Comparison of ENCODE assay signal across 8 mouse cellular contexts in the genomic region with DNA sequence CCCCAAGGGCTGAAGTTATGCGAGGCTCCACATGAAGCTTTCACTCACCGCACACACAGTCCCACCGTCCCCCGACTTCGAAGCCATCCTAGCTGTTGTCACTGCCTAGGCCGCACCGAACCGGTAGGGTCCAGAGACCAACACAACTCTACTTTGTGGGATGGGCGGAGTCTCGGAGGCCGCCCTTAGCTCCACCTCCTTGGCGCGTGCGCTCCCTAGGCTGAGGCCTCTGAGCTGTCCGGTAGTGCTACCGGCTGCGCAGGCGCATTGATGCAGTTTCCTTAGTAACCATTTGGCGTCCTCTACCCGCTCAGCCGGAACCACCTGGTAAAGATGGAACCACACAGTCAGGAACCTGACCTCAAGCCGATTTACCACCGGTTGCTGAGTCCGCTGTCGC. TPM values are rescaled to one million over a fixed set of nuclear protein-coding genes. Genes with fewer than 3 reads are reported as not detected.
DNase-seq lines count a peak whose midpoint lies in the region; ATAC-seq and TF ChIP-seq lines count a peak whose summit lies in the region.

A gene (minus strand): TSS at position 184 of the 400 bp plus-strand sequence.
A gene (plus strand): TSS at position 218 of the 400 bp plus-strand sequence.

- no peaks in the 10 kb centered on the region for H3K4me1 ChIP-seq in ES-Bruce4 (ENCODE audit: control insufficient read depth, insufficient read depth, low read length)
- H3K4me1 ChIP-seq in forebrain, embryonic 14.5 days (ENCODE audit: control insufficient read depth, insufficient read depth, low read length): peaks cover 9% of the 10 kb centered on the region
- H3K4me1 ChIP-seq in lung, adult 2 months (ENCODE audit: control insufficient read depth, insufficient read depth, low read length): no peaks in the 10 kb centered on the region

- WGBS in forebrain, embryonic 14.5 days: under 1% methylated on average over 25 of the region's 25 CpGs
- WGBS in lung, adult 2 months: under 1% methylated on average over 25 of the region's 25 CpGs

- H3K36me3 ChIP-seq in ES-Bruce4 (ENCODE audit: control insufficient read depth, insufficient read depth, low read length, poor library complexity, severe bottlenecking): no peaks in the 10 kb centered on the region
- no peaks in the 10 kb centered on the region for H3K36me3 ChIP-seq in forebrain, embryonic 14.5 days (ENCODE audit: control insufficient read depth, insufficient read depth, low read length)

- ATAC-seq in cerebellum, adult (ENCODE audit: insufficient number of reproducible peaks, low FRiP score, low TSS enrichment): peak; percentile 99
- ATAC-seq in forebrain, embryonic 14.5 days: peak; percentile 99
- peak; percentile 95 for ATAC-seq in neutrophil, adult 5-6 weeks (ENCODE audit: extremely low read depth, insufficient number of reproducible peaks, low FRiP score, poor library complexity, severe bottlenecking)

- intact Hi-C loops in heart, postnatal 25 days (cut with DNase I): loop anchor here (5.0 kb wide), 1 partner anchor 212 kb away; a partner anchor contains a TSS

- TF ChIP-seq EP300 in ES-Bruce4 (IDR thresholded peaks at IDR 0.05; ENCODE audit: insufficient read depth, low read depth, low read length): peak; percentile 29; the same call in 1 of the 2 replicates

- peak; percentile 65 for TF ChIP-seq POLR2A in ES-Bruce4 (IDR thresholded peaks at IDR 0.05; ENCODE audit: insufficient read depth, low read length)
- TF ChIP-seq POLR2A in lung, adult 2 months (IDR thresholded peaks at IDR 0.05; ENCODE audit: borderline replicate concordance, extremely low read depth, low read depth, low read length): peak; percentile 91; the same call in 1 of the 2 replicates

- no peak for TF ChIP-seq CTCF in ES-Bruce4 (IDR thresholded peaks at IDR 0.05; ENCODE audit: low read depth, low read length)
- no peak for TF ChIP-seq CTCF in lung, adult 2 months (IDR thresholded peaks at IDR 0.05; ENCODE audit: insufficient read depth, low read length)

- peak within 1 kb of the TSS; percentile 59 for H3K9ac ChIP-seq in ES-Bruce4 (ENCODE audit: low read depth, poor library complexity, severe bottlenecking)
- H3K9ac ChIP-seq in forebrain, embryonic 14.5 days (ENCODE audit: low read length): peak within 1 kb of the TSS; percentile 72

- H3K27me3 ChIP-seq in ES-Bruce4 (ENCODE audit: control insufficient read depth, insufficient read depth, low read length, poor library complexity, severe bottlenecking): no peaks in the 10 kb centered on the region
- peaks cover 14% of the 10 kb centered on the region; the same call in 1 of the 2 replicates for H3K27me3 ChIP-seq in forebrain, embryonic 14.5 days (replicated peaks; ENCODE audit: control insufficient read depth, insufficient read depth, low read length)

- H3K9me3 ChIP-seq in ES-Bruce4 (replicated peaks; ENCODE audit: control insufficient read depth, insufficient read depth, low read length, poor library complexity, severe bottlenecking): no peaks in the 10 kb centered on the region
- no peaks in the 10 kb centered on the region for H3K9me3 ChIP-seq in forebrain, embryonic 14.5 days (replicated peaks; ENCODE audit: control insufficient read depth, low read length)

- H3K4me2 ChIP-seq in forebrain, embryonic 14.5 days (ENCODE audit: low read length): peak within 1 kb of the TSS; percentile 96

- peak within 1 kb of the TSS; percentile 74 for H3K4me3 ChIP-seq in ES-Bruce4 (ENCODE audit: low read depth, low read length)
- H3K4me3 ChIP-seq in forebrain, embryonic 14.5 days (ENCODE audit: low read depth, low read length): peak within 1 kb of the TSS; percentile 53
- peak within 1 kb of the TSS; percentile 79 for H3K4me3 ChIP-seq in lung, adult 2 months (replicated peaks; ENCODE audit: extremely low read depth, low read depth, low read length)

- peak; percentile 97 for DNase-seq in forebrain, embryonic 14.5 days (ENCODE audit: low spot score)
- DNase-seq in heart, postnatal 25 days (ENCODE audit: low spot score): peak; percentile 94
- DNase-seq in layer of hippocampus, adult 18-20 months (ENCODE audit: low spot score in 2 of 2): peak; percentile 93 to 98
- DNase-seq in lung, adult 2 months: peak; percentile 94
- peak; percentile 91 to 94 for DNase-seq in thymus, adult 18-20 months

- no peak within 1 kb of the TSS for H3K27ac ChIP-seq in ES-Bruce4 (ENCODE audit: insufficient read depth, low read length)
- H3K27ac ChIP-seq in forebrain, embryonic 14.5 days (ENCODE audit: low read depth, low read length): no peak within 1 kb of the TSS

RNA-seq across cellular contexts. Expression of the first gene that starts in this region (rescaled TPM):
- 36.6 and 37.3 TPM in 2 replicates for polyA plus RNA-seq in ES-Bruce4 (2011; ENCODE audit: insufficient read depth, insufficient read length, low read depth, missing spikeins)
- polyA plus RNA-seq in forebrain, embryonic 14.5 days (2014; fragmentation: Nextera tagmentation; extraction: Ambion mirVana): 34.3 and 40.1 TPM in 2 replicates
- 10 to 100 TPM; 26.2 to 26.6 TPM for total RNA-seq in heart, postnatal 25 days (2021)
- 10 to 100 TPM; 33.2 to 35.4 TPM for total RNA-seq in layer of hippocampus, adult 18-20 months (2021)
- 32.5 and 44.7 TPM in 2 replicates for polyA plus RNA-seq in lung, adult 2 months (2012; rRNA removed)
- total RNA-seq in neutrophil, adult 5-6 weeks (2017): 10.9 and 16.5 TPM in 2 replicates

RNA-seq across cellular contexts. Expression of the second gene that starts in this region (rescaled TPM):
- 0.27 TPM in 1 of 2 replicates, not detected in the other for polyA plus RNA-seq in ES-Bruce4 (2011; ENCODE audit: insufficient read depth, insufficient read length, low read depth, missing spikeins)
- 0.50 and 0.69 TPM in 2 replicates for polyA plus RNA-seq in forebrain, embryonic 14.5 days (2014; fragmentation: Nextera tagmentation; extraction: Ambion mirVana)
- total RNA-seq in heart, postnatal 25 days (2021): not detected
- 1 to 10 TPM; 2.0 to 2.2 TPM for total RNA-seq in layer of hippocampus, adult 18-20 months (2021)
- polyA plus RNA-seq in lung, adult 2 months (2012; rRNA removed): 0.33 and 0.46 TPM in 2 replicates
- total RNA-seq in neutrophil, adult 5-6 weeks (2017): not detected in 2 replicates
